Mouse (Mus musculus) myocyte (in vitro differentiated cells): ENCODE data around the gene Kncn. TPM values are rescaled to one million over a fixed set of nuclear protein-coding genes. Genes with fewer than 3 reads are reported as not detected.

ENCODE experiments used
- H3K27me3 ChIP-seq: one replicate; pipeline ENCODE4 v1.6.1; 2011; ENCODE audit not compliant: control insufficient read depth, insufficient read depth, insufficient read length
- H3K36me3 ChIP-seq: one replicate; pipeline ENCODE4 v1.6.1; 2011; ENCODE audit not compliant: control insufficient read depth, insufficient read depth
- H3K4me2 ChIP-seq: one replicate; pipeline ENCODE4 v1.6.1; 2011; ENCODE audit warnings: low read depth, control low read depth
- H3K4me3 ChIP-seq: one replicate; pipeline ENCODE4 v1.5.1; 2011; ENCODE audit warnings: mild to moderate bottlenecking, control low read depth, moderate library complexity
- H3K79me2 ChIP-seq: one replicate; pipeline ENCODE4 v1.6.1; 2011; ENCODE audit not compliant: control insufficient read depth, insufficient read depth
- H3ac ChIP-seq: one replicate; pipeline ENCODE4 v1.6.1; 2011; ENCODE audit not compliant: control insufficient read depth, insufficient read length
- CEBPB ChIP-seq: IDR thresholded peaks from 2 replicates; pipeline ENCODE4 v1.6.1; 2011; ENCODE audit warnings: mild to moderate bottlenecking, moderate library complexity; ENCODE audit not compliant: poor library complexity, insufficient read depth, severe bottlenecking
- E2F4 ChIP-seq: IDR thresholded peaks from one replicate; pipeline ENCODE4 v1.6.1; 2011; ENCODE audit warnings: mild to moderate bottlenecking, control low read depth, moderate library complexity; ENCODE audit not compliant: insufficient read depth
- MAX ChIP-seq: IDR thresholded peaks from one replicate; pipeline ENCODE4 v1.6.1; 2011; ENCODE audit warnings: low read depth, mild to moderate bottlenecking, control low read depth
- MYOD1 ChIP-seq, 3 experiments: IDR thresholded peaks; one replicate each; pipeline ENCODE4 v1.6.1; 2011; ENCODE audit warnings: control low read depth in 2 of 3, low read depth in 2 of 3, mild to moderate bottlenecking in 2 of 3, moderate library complexity in 1 of 3; ENCODE audit not compliant: insufficient read length in 2 of 3, control insufficient read depth in 1 of 3
- MYOG ChIP-seq, 3 experiments: IDR thresholded peaks; one replicate each; pipeline ENCODE4 v1.6.1; 2011; ENCODE audit warnings: control low read depth in 2 of 3, low read depth in 2 of 3, mild to moderate bottlenecking in 2 of 3; ENCODE audit not compliant: insufficient read length in 2 of 3, control insufficient read depth in 1 of 3, insufficient read depth in 1 of 3
- POLR2A ChIP-seq: IDR thresholded peaks from one replicate; pipeline ENCODE4 v1.6.1; 2011; ENCODE audit warnings: low read depth, mild to moderate bottlenecking, control low read depth, moderate library complexity; ENCODE audit not compliant: insufficient read length
- POLR2AphosphoS2 ChIP-seq: IDR thresholded peaks from one replicate; pipeline ENCODE4 v1.6.1; 2011; ENCODE audit warnings: low read depth, control low read depth; ENCODE audit not compliant: insufficient read length
- REST ChIP-seq: IDR thresholded peaks from one replicate; pipeline ENCODE4 v1.6.1; 2011; ENCODE audit warnings: mild to moderate bottlenecking, control low read depth, moderate library complexity; ENCODE audit not compliant: insufficient read depth, insufficient read length
- SRF ChIP-seq: IDR thresholded peaks from one replicate; pipeline ENCODE4 v1.6.1; 2011; ENCODE audit warnings: low read depth; ENCODE audit not compliant: control insufficient read depth, insufficient read length
- TCF12 ChIP-seq: IDR thresholded peaks from one replicate; pipeline ENCODE4 v1.6.1; 2011; ENCODE audit warnings: mild to moderate bottlenecking, control low read depth; ENCODE audit not compliant: poor library complexity, insufficient read depth, severe bottlenecking
- TCF3 ChIP-seq: IDR thresholded peaks from one replicate; pipeline ENCODE4 v1.6.1; 2011; ENCODE audit warnings: low read depth, control low read depth; ENCODE audit not compliant: insufficient read length
- USF1 ChIP-seq: IDR thresholded peaks from one replicate; pipeline ENCODE4 v1.6.1; 2011; ENCODE audit warnings: low read depth, mild to moderate bottlenecking, control low read depth, moderate library complexity
- polyA plus RNA-seq: library from polyadenylated mRNA; unstranded; fragments of >200 nt; fragmentation: generic; extraction: Trizol; gene quantifications from one replicate; pipeline ENCODE4 v1.2.1, GENCODE M21; 2012; ENCODE audit warnings: missing spikeins

The Kncn gene
- polyA plus RNA-seq, result not detected

DNA sequence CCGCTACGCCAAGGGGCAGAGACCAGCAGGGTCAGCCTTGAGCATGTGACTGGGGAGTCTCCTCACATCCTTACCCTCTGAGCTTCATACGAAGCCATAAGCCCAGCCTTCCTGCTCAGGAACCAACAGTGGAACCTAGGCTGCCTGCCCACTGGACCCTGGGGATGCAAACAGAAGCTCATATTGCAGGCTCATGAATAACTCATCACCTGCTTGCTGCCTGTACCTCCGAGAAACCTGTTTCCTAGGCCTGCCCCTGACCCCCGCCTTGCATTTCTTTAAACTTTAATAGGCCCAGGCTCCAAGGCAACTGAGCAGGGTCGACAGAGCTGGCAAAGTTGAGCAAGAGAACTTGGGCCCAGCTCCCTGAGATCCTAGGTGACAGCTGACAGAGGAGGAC lies at the start of gene Kncn:
Kncn (plus strand) TSS at position 379 of the 400 bp plus-strand sequence.
- Histone ChIP-seq H3ac (no peak within 1 kb of the TSS), H3K4me3 (no peak within 1 kb of the TSS), H3K27me3 (no peaks in the 10 kb centered on the region), H3K79me2 (no peaks in the 10 kb centered on the region), H3K36me3 (no peaks in the 10 kb centered on the region), H3K4me2 (no peak within 1 kb of the TSS)
- TF ChIP-seq TCF3 (no peak), REST (no peak), MAX (no peak), SRF (no peak), E2F4 (no peak), TCF12 (no peak), POLR2AphosphoS2 (no peak), USF1 (no peak), MYOG (IDR thresholded peaks at IDR 0.05; ENCODE audit: control insufficient read depth in 1 of 3, insufficient read depth in 1 of 3, insufficient read length in 2 of 3, low read depth in 2 of 3) (no peak), POLR2A (no peak), CEBPB (no peak), MYOD1 (IDR thresholded peaks at IDR 0.05; ENCODE audit: control insufficient read depth in 1 of 3, insufficient read length in 2 of 3, low read depth in 2 of 3) (no peak)

DNA sequence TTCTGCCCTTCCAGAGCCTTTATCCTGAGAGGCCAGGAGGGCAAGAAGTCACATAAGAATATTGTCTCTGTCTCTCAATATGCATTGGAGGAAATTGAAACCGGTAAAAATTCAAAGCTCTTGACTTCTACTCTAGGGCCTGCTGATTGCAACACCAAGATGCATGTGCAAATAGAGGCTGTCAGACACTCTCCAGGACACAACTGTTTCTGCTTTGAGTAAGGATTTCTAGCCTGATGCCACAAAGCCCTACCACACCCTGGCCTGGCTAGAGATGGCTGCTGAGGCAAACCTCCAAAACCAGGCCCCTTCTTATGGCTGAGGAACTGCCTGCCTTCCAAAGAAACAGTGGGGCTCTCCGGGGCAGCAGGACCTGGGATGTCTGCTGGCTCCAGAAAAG lies 48.6 kb upstream of the Kncn start:
- Histone ChIP-seq H3ac (no peak overlapping the region), H3K4me2 (no peak overlapping the region), H3K27me3 (no peaks in the 10 kb centered on the region), H3K79me2 (peaks cover under 1% of the 10 kb centered on the region), H3K4me3 (no peak overlapping the region), H3K36me3 (peaks cover 18% of the 10 kb centered on the region)
- TF ChIP-seq MYOD1 (IDR thresholded peaks at IDR 0.05; ENCODE audit: control insufficient read depth in 1 of 3, insufficient read length in 2 of 3, low read depth in 2 of 3), result no peak
- TF ChIP-seq CEBPB, result no peak
- no peak for TF ChIP-seq POLR2A
- no peak for TF ChIP-seq POLR2AphosphoS2
- no peak for TF ChIP-seq E2F4
- TF ChIP-seq SRF, result no peak
- no peak for TF ChIP-seq TCF12

DNA sequence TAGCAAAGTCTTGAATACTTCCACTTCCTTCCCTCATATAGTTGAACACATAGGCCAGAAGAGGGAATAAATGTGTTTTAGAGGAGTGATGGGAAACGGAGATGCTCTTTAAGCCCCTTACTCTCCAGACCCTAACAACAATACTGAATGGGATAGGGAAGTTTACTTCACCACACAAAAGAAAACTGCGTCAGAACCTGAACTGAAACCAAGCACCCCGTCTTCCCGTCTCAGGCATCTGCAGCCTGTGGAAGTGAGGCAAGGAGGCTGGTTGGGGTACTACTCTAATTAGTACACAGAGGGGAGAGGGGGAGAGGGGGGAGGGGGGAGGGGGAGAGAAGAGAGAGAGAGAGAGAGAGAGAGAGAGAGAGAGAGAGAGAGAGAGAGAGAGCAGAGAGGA lies 46.0 kb upstream of the Kncn start:
- peak overlapping the region; percentile 99 for H3K4me2 ChIP-seq

DNA sequence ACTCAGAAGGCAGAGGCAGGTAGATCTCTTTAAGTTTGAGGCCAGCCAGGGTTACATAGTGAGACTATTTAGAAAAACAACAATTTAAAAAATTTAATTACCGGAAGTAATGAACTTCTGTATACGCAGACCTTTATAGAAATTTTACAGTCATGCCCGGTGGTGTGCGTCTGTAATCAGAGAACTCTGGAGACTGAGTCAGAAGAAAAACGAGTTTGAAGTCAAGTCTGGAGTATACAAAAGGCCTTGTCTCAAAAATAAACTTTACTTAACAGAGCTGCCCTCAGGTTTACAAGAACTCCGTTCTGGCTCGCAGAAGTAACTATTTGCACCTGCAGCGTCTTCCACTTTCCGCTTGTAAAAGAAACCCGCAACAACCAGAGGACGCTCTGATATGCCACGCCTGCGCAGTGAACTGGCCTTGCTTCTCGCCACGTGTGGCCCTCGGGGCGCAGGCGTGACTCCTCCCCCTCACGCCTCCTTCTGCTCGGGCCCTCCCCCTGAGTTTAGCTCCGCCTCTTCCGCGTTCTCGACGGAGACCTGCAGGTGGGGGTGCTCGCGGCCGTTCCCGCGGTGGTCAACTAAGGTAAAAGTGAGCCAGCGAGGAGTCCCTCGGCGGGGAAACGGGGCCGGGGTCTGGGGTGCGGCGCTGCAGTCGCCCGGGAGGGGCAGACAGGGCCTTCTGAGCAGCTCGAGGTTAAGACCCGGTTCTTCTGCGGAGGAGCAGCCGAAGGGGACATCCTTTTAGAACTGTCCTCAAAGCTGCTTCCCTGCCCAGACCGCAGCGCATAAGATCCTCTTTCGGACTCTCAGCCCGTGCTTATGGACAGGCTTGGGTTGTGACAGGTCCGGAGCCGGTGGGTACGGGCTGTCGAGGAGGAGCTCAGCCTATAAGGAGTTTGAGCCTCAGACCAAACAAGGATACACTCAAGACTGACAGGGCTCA lies 45.2 kb upstream of the Kncn start, which contains the start of gene Mknk1:
Mknk1 (plus strand) TSS at position 503 of the 946 bp plus-strand sequence.
- H3K36me3 ChIP-seq, result peaks cover 7% of the 10 kb centered on the region
- peak within 1 kb of the TSS; percentile 2 for H3ac ChIP-seq
- TF ChIP-seq MAX (peak; percentile 5), SRF (no peak), TCF12 (no peak), CEBPB (no peak), TCF3 (no peak), E2F4 (no peak), REST (no peak), USF1 (peak; percentile 79), MYOD1 (IDR thresholded peaks at IDR 0.05; ENCODE audit: control insufficient read depth in 1 of 3, insufficient read length in 2 of 3, low read depth in 2 of 3) (no peak), MYOG (IDR thresholded peaks at IDR 0.05; ENCODE audit: control insufficient read depth in 1 of 3, insufficient read depth in 1 of 3, insufficient read length in 2 of 3, low read depth in 2 of 3) (no peak), POLR2A (peak; percentile 64), POLR2AphosphoS2 (peak; percentile 51)
- H3K27me3 ChIP-seq, result no peaks in the 10 kb centered on the region
- H3K4me2 ChIP-seq, result peak within 1 kb of the TSS; percentile 99
- H3K4me3 ChIP-seq, result peak within 1 kb of the TSS; percentile 79
- H3K79me2 ChIP-seq, result peaks cover 10% of the 10 kb centered on the region

More for the DNA sequence above, 46.0 kb upstream of the Kncn start:
- Histone ChIP-seq H3K36me3 (peaks cover 7% of the 10 kb centered on the region), H3ac (no peak overlapping the region), H3K79me2 (peaks cover 10% of the 10 kb centered on the region), H3K4me3 (peak overlapping the region; percentile 79), H3K27me3 (no peaks in the 10 kb centered on the region)
- TF ChIP-seq SRF, result no peak
- TF ChIP-seq MAX, result no peak
- no peak for TF ChIP-seq REST
- TF ChIP-seq POLR2A, result no peak
- no peak for TF ChIP-seq MYOD1 (IDR thresholded peaks at IDR 0.05; ENCODE audit: control insufficient read depth in 1 of 3, insufficient read length in 2 of 3, low read depth in 2 of 3)
- TF ChIP-seq CEBPB, result no peak
- TF ChIP-seq MYOG (IDR thresholded peaks at IDR 0.05; ENCODE audit: control insufficient read depth in 1 of 3, insufficient read depth in 1 of 3, insufficient read length in 2 of 3, low read depth in 2 of 3), result no peak
- TF ChIP-seq POLR2AphosphoS2, result no peak
